Mouse (Mus musculus): ENCODE data around the gene Pptc7.

GRCm38 (mm10) chr5:122342874-122343273 is 58.7 kb downstream of the Pptc7 start:
- TF ChIP-seq CTCF (conservative IDR thresholded peaks at IDR 0.05; ENCODE audit: low read length) (no peak), POU5F1 (IDR thresholded peaks at IDR 0.05; ENCODE audit: borderline replicate concordance, low read length) (no peak), NANOG (IDR thresholded peaks at IDR 0.05; ENCODE audit: borderline replicate concordance, low read length) (no peak)
